Mouse (Mus musculus) thymus, adult 2 months (tissue): ENCODE data around the gene AC134908.4. TPM values are rescaled to one million over a fixed set of nuclear protein-coding genes. Genes with fewer than 3 reads are reported as not detected.
A peak's percentile ranks its signal among the peaks of the same experiment; 100 is the strongest.

ENCODE experiments used
- DNase-seq: peaks from one replicate; pipeline ENCODE4 v3.0.0; 2021
- H3K27ac ChIP-seq: fragments of 200-500 bp; 2 replicates; pipeline ENCODE4 v1.5.1; 2012; ENCODE audit warnings: low read length, control low read depth; ENCODE audit not compliant: control insufficient read depth, insufficient read depth
- H3K27me3 ChIP-seq: fragments of 200-500 bp; 2 replicates; pipeline ENCODE4 v1.6.1; 2012; ENCODE audit warnings: mild to moderate bottlenecking, low read length, moderate library complexity, mixed read lengths; ENCODE audit not compliant: control insufficient read depth, insufficient read depth
- H3K36me3 ChIP-seq: fragments of 200-500 bp; 2 replicates; pipeline ENCODE4 v1.6.1; 2012; ENCODE audit warnings: mild to moderate bottlenecking, low read length, moderate library complexity; ENCODE audit not compliant: control insufficient read depth, insufficient read depth
- H3K4me1 ChIP-seq: fragments of 200-500 bp; replicated peaks from 2 replicates; pipeline ENCODE4 v1.6.1; 2012; ENCODE audit warnings: low read length; ENCODE audit not compliant: control insufficient read depth, insufficient read depth
- H3K4me3 ChIP-seq: fragments of 200-500 bp; 2 replicates; pipeline ENCODE4 v1.5.1; 2012; ENCODE audit warnings: mild to moderate bottlenecking, low read length, control low read depth, moderate library complexity; ENCODE audit not compliant: control insufficient read depth, insufficient read depth
- CTCF ChIP-seq: fragments of 200-500 bp; IDR thresholded peaks from 2 replicates; pipeline ENCODE4 v1.5.1; 2012; ENCODE audit warnings: mild to moderate bottlenecking, control low read depth, low read length, moderate library complexity, borderline replicate concordance; ENCODE audit not compliant: control insufficient read depth, poor library complexity, insufficient read depth; ENCODE audit errors: extremely low read depth
- POLR2A ChIP-seq: fragments of 200-500 bp; IDR thresholded peaks from 2 replicates; pipeline ENCODE4 v1.6.1; 2012; ENCODE audit warnings: mild to moderate bottlenecking, low read length, control low read depth, moderate library complexity; ENCODE audit not compliant: control insufficient read depth, poor library complexity, insufficient read depth; ENCODE audit errors: extremely low read depth
- WGBS: fragments of 180-500 bp; shearing (Covaris S2); methylation state at CpG from one replicate; pipeline ENCODE4 v1.1.7; 2018; 5-methylcytosine and 5-hydroxymethylcytosine counted together
- polyA plus RNA-seq: library from polyadenylated mRNA; depleted of rRNA; stranded (reverse); fragments of >200 nt; gene quantifications from 2 replicates; pipeline ENCODE4 v1.2.3, GENCODE M21; 2012

AC134908.4 gene
- polyA plus RNA-seq, 1 experiment, result 1.1 TPM

DNA sequence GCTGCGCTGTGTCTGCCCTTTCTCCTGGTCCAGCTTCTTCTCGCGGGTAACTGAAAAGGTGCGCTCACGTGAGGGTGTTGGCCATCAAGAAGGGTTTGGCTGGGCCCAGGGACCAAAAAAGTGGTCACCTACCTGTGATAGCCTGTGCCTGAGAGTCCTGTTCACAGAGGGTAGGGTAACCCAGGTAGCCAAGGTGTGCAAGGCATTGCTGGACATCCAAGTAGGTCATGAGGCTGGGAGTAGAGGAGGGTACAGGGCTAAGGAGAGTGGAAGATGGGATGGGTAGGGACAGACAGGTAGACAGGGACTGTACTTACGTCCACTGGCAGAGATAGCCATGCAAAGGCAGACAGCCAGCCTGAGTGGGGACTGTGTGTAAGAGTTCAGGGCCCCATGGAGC is 45.1 kb upstream of the AC134908.4 start:
- no peak for DNase-seq
- H3K27me3 ChIP-seq, result no peaks in the 10 kb centered on the region
- H3K27ac ChIP-seq, result no peak overlapping the region
- peaks cover 36% of the 10 kb centered on the region for H3K36me3 ChIP-seq
- WGBS, result 99% methylated on average over 6 of the region's 6 CpGs
- no peak for TF ChIP-seq CTCF
- TF ChIP-seq POLR2A, result no peak
- H3K4me1 ChIP-seq, result peaks cover 33% of the 10 kb centered on the region
- no peak overlapping the region for H3K4me3 ChIP-seq

DNA sequence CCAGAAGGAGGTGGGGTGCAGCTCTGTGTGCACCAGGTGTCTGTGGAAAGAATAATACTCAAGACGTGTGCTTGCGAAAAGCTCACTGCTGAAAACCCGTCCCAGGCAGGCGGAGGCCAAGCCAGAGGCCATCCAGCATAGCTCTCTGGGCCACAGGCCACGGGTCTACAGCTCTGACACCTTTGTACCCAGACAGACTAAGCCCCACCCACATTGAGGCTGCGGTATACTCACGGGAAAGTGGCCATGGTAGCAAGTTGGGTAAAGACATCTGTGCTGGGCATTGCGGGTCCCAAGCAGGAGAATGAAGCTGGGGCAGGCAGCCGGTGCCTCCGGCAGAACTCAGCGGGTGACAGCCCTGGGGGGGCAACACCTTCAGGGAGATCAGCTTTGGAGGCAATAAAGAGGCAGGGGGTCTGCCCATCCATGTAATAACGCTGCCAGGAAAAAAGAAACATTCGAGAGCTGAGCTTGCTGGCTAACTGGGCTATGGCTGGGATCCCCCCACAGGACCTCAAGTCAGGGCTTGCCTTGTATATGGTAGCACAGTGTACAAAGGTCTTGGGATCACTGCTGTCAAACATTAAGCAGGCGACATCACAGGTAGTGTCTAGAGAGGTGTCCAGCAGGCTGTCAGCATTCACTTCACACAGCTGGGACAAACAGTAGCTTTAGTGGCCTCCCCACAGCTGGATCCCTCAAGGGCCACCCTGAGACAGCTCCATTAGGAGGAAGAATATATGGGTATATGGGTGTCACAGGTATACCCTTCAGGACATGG is 44.2 kb upstream of the AC134908.4 start:
- H3K4me1 ChIP-seq, result peaks cover 28% of the 10 kb centered on the region
- H3K4me3 ChIP-seq, result no peak overlapping the region
- no peaks in the 10 kb centered on the region for H3K27me3 ChIP-seq
- no peak for DNase-seq
- H3K27ac ChIP-seq, result no peak overlapping the region
- TF ChIP-seq CTCF (no peak), POLR2A (no peak)
- peaks cover 36% of the 10 kb centered on the region for H3K36me3 ChIP-seq
- WGBS, result 94% methylated on average over 14 of the region's 14 CpGs

- H3K36me3 ChIP-seq, result peaks cover 36% of the 10 kb centered on the region
- 93% methylated on average over 4 of the region's 4 CpGs for WGBS
- DNase-seq, result no peak
- no peak for TF ChIP-seq POLR2A
- TF ChIP-seq CTCF, result no peak
- H3K4me3 ChIP-seq, result no peak overlapping the region
- no peak overlapping the region for H3K27ac ChIP-seq
- H3K4me1 ChIP-seq, result peaks cover 36% of the 10 kb centered on the region
- no peaks in the 10 kb centered on the region for H3K27me3 ChIP-seq
Measured at GRCm38 (mm10) chr17:25838904-25839303, 43.4 kb upstream of the AC134908.4 start.

DNA sequence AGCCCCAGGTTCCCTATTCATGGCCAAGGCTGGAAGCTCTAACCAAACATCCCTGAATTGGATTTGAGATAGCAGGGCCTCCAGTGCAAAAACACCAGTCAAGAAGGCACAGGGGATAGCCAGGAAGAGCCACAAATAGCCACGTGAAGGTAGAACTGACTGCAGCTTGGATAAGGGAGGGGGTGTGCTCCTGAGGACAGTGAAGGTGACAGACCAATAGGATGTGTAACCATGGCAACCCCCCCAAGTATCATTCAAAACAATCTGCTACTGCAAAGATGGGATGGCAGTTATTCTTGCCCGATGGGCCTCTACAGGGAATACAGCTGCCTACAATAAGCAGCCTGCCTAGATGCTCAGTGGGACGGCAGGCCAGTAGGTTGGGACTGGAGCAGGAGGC is 42.1 kb upstream of the AC134908.4 start:
- peaks cover 36% of the 10 kb centered on the region for H3K36me3 ChIP-seq
- no peak for DNase-seq
- no peaks in the 10 kb centered on the region for H3K27me3 ChIP-seq
- no peak overlapping the region for H3K4me3 ChIP-seq
- peaks cover 31% of the 10 kb centered on the region for H3K4me1 ChIP-seq
- H3K27ac ChIP-seq, result no peak overlapping the region
- TF ChIP-seq CTCF (no peak), POLR2A (no peak)
- 81% methylated on average over 3 of the region's 3 CpGs for WGBS

DNA sequence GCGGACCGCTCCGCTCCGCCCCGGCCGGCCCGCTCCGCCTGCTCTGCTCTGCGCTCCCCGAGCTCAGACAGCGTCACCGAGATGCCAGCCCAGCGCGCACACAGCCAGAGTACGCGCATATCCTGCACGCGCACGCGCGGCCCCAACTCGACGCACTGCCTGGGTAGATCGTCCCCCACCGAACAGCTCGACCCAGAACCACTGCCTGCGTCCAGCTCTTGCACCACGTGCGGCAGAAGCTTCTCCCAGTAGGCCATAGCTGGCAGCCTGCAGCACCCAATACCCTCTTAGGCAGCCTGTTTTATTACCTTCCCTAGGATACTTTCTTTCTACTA is 41.6 kb upstream of the AC134908.4 start, which contains the start of gene Rhbdl1:
Gene Rhbdl1, minus strand, starts transcription at position 220 of the 335 bp plus-strand sequence.
- WGBS, result 8% methylated on average over 29 of the region's 29 CpGs
- no peak for DNase-seq
- peak; percentile 18; the same call in 1 of the 2 replicates for TF ChIP-seq CTCF
- TF ChIP-seq POLR2A, result no peak
- H3K4me3 ChIP-seq, result peak within 1 kb of the TSS; percentile 14
- H3K36me3 ChIP-seq, result peaks cover 36% of the 10 kb centered on the region
- no peaks in the 10 kb centered on the region for H3K27me3 ChIP-seq
- H3K4me1 ChIP-seq, result peaks cover 34% of the 10 kb centered on the region
- H3K27ac ChIP-seq, result no peak within 1 kb of the TSS

- no peak for DNase-seq
- H3K27me3 ChIP-seq, result no peaks in the 10 kb centered on the region
- H3K4me1 ChIP-seq, result peaks cover 39% of the 10 kb centered on the region
- TF ChIP-seq POLR2A (no peak), CTCF (no peak)
- WGBS, result 30% methylated on average over 23 of the region's 23 CpGs
- peak overlapping the region; percentile 14 for H3K4me3 ChIP-seq
- H3K36me3 ChIP-seq, result peaks cover 32% of the 10 kb centered on the region
- no peak overlapping the region for H3K27ac ChIP-seq
Measured at GRCm38 (mm10) chr17:25836397-25837075, 41.1 kb upstream of the AC134908.4 start.
